Mouse (Mus musculus): Measurements from ENCODE around the gene Shd.

Shd gene

DNA sequence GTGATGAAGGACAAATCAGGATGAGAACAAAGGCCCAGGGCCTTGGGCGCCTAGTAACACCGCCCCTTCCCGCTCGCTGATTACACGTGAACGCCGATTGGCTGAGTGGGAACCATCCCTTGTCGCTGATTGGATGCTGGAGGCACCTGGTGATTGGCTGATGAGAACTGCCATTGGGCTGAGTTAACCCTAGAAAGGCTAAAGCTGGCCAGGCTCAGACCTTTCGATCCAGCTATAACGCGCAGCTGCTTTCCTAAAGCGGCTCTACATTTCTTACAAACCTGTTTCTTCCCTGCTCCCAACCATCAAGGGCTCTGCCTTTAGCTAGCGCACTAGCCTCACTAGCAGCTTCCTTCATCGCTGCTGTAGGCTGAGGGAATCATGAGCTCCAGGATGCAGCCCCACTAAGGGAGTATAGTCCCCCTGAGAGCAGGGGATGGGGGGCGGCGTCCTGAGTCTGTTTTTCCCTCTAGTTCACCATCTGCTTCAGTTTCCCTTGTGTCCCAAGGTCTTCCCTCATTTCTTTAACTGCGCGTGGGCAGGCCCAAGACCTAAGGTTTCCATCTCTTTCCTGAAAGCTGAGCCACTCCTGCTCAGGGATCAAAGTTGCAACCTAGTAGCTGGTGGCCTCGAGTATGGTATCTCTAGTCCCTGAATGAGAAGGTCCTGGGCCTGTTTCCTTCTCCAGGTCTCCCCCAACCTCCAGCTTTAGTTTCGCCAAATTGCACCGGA lies 38.3 kb downstream of the Shd start:
- DNase-seq = peak; percentile 91 to 94

DNA sequence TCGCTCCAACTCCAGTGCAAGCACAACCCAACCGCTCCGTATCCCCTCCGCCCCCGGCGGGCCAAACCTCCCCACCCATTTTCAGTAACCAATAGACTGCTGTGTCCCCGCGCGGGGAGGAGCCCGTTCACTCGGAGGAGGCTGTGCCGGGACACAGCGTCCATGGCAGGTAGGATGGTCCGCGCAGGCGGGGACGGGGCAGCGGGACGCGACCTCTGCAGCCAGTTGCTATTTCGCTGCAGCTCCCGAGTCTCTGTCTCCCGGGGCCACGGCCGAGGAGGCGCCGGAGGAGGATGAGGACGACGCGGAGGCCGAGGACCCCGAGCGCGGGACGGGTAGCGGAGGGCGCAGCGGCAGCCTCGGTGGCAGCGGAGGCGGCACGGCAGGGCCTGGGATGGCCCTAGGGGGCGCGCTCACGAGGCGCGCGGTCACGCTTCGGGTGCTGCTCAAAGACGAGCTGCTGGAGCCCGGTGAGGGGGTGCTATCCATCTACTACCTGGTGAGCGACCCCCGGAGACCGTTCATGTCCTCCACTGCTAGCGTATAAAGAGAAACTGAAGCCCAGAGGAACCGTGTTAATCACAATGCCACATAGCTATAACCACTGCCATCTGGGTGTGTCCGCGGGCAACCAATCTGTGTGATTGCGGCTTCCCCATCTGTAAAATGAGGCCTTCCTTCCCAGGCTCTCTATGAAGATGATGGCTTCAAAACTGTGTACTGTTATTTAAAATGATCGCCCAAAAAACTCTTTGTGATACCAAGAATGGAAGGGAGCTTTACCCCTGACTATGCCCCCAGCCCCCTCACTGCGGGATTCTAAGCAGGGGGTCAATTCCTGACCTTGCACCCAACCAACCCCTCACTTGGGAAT lies 39.1 kb downstream of the Shd start:
- peak; percentile 90 to 95 for DNase-seq

DNA sequence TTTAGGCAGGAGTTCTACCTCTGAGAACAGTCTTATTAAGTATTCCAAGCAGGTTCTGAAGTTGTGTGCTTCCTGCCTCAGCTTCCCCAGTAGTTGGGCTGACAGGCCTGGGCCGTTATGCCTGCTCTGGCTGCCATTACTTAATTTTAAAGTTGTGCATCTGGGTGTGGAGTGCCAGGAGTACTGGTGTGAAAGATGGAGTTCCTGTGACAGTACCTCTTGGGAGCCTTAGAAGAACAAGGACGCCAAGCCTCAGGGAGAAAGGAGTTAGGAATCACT lies 39.6 kb downstream of the Shd start:
- DNase-seq = no peak

DNA sequence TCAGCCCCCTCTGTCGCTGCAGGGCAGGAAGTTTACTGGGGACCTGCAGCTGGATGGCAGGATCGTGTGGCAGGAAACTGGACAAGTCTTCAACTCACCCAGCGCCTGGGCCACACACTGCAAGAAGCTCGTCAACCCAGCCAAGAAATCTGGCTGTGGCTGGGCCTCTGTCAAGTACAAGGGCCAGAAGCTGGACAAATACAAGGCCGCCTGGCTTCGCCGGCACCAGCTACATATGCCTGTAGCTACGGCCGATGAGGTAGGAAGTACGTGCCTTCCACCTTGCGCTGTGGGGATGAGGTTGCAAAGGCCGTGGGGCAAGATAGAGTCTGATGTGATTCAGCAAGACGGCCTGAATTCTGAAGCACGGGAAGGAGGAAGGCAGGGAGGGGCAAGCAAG lies 40.0 kb downstream of the Shd start:
- no peak for DNase-seq

DNA sequence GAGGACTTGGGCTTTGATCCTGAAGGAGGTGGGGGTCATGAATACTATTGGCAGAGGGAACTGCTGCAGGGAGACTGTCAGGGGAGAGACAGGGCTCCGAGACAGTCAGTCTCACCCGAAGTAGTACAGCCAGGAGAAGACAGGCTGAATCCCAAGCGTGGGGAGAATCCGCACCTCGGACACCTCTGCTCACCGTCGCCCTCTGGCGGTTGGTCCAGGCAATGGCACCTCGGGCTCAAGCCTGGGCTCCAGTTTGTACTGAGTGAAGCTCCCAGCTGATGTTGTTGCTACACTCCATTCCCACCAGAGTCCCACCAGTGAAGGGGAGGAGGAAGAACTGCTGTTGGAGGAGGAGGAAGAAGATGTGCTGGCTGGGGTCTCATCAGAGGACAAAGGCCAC lies 40.4 kb downstream of the Shd start:
- peak; percentile 82 to 83 for DNase-seq

DNA sequence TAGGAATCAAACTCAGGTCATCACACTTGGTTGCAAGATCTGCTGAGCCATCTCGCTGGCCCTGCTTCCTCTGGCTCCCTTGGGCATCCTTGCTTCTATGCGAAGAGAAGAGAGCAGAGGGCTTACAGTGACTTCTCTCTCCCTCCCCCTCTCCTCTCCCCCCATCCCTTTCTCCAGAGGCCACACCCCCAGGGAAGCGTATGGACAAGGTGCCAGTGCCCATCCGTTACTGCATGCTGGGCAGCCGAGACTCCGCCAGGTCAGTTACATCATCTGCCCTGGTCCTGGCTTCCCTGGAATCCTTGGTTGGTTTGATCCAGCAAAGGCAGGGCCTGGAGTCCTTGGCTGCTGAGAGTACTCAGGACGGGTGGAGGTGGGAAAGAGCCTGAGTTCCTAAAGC lies 41.2 kb downstream of the Shd start:
- DNase-seq = peak in 1 of 2 experiments; percentile 59

DNA sequence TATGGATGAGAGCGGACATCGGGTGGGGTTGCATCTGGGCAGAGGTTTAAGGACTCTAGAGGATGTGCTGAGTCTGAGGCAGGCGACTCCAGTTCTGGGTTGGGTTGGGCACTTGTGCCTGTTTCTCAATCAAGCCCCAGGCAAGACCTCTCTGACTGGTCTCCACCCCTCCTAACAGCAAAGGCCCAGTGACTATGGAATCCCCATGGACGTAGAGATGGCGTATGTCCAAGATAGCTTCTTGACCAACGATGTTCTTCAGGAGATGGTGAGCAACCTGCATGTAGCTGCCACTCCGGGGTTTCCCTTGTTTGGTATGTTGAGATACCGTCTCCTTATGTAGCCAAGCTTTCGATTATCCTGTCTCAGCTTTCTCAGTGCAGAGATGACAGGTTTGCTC lies 45.0 kb downstream of the Shd start:
- DNase-seq = no peak

DNA sequence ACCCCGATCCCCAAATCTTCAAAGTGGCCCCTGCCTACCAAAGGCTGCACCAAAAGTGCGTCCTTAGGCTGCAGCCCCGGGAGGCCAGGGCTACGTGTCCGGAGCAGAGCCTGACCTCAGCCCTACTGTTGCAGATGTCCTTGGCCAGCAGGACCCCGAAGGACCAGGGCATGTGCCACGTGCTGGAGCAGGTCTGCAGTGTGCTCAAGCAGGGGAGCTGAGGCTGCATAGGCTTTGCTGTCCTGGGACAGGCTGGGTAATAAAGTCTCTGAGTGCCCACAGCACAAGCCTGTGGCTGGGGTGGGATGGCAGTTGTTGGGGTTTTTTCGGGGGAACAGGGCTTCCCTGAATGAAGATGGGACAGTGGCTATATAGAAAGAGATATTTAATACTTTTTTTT lies 46.1 kb downstream of the Shd start:
- DNase-seq = no peak

DNA sequence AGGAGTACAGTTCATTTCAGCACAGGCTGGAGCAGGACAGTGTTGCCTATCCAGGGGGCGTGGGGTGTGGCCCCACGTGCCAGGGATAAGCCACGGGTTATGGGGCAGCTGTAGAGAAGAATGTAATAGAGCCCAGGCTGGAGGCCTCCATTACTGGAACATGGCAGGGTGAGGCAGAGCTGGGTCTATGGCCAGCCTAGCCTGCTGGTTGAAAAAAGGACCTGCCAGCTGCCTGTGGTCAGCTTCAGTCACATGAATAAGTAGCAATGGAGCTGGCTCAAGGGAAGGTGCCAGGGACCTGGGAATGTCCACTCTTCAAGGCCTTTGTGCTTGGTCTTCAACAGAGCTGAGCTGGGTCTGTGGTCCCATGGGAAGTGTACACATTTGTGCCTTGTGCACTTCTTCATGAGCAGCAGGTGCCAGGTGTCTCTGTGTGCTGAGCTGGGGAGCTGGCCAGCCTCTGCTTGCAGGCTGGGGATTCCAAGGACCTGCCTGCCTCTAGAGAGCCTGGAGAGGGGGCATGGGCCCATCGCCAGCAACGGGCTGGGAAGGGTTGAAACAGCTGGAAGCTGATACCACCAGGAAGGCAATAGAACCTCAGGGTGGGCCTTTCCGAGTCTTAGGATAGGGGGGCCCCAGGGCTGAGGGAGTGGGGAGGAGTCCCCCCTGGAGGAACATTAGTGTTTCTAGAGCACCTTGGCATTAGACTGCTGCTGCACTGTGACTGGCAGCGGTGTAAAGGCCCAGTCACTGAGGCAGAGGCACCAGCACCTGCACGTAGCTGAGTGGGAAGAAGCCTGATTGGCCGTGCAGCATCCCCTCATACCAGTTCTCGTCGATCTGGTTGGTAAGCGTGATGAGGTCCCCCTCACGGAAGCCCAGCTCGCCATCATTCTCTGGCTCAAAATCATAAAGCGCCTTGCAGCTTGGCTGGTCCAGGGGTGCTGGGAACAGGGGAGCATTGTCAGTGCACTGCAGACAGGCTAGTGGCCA lies 46.8 kb downstream of the Shd start:
- no peak for DNase-seq

DNA sequence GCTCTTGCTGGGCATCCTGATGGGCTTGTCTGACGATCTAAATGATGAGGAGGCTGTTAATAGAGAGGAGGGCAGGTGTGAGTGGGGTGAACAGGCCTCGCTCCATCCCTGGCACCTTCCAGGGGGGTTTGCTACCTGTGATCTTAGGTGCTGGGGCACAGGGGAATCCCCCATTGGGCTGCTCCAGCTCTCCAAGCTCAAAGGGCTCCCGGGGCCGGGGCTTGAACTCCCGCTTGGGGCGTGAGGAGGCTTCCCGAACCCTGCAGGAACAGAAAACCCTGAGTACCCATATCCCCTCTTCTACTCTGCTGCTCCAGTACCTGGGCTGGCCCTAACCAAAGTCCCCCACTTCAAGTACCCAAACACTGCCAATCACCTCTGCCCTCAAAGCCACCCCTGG lies 47.6 kb downstream of the Shd start:
- no peak for DNase-seq

DNA sequence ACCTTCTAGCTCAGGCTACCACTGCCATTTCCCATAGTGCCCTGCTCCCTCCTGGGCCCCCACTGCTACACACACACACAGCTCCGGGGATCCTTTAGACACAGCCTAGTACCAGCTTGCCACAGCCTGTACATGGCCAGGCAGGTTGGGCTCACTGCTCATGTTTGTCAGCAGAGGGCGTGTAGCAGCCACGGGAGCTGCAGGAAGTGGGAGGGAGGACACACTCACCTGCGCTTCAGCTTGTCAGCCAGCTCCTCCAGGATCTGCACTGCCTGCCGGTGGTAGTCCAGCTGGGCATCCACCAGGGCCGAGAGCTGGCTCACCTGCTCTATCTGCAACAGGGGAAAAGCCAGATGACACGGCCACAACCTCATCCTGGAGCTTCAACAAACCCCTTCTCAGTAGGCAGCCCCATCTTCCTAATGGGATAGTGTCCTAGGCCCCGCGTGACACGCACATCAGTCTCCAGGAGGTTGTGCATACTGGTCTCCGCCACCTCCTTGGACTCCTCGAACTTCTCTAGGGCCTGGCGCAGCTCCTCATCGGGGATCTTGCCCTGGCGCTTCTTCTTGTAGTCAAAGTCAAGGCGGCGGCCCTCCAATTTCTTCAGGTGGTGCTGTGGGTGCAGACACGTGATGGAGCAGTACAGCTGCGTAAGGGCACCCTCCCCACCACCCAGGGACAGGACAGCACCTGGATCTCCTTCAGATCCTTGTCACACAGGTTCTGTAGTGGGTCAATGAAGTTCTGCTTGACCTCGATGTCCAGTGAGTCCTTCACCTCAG lies 48.3 kb downstream of the Shd start:
- DNase-seq = peak; percentile 78 to 84

DNA sequence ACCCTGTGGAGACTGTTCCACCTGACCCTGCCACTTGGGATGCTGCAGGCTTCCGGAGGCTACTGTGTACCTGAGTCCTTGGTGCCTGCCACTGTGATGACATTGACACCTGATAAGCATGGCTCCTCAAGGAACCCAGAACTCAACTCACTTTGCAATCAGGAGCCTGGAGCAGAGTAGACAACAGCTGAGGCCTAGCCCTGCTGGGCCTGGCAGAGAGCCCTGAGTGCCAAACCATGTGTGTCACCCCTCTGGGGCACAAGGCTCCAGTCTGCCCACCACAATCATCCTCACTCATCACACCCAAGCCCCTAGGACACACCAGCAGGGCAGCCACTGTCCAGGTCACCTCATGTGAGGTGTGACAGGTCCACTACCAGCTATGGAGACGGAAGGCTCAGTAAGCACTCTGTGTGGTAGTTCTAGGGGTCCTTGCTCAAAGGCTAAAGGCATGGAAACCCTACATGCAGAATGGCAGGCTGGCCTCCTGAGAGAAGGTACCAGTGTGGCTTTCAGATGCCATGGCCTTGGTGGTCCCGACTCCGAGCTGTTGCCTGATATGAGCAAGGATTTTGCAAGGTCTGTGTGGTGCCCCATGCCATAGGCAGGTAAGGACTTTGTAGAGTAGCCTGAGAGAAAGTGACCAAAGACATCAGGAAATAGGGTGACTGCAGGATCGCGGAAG lies 50.3 kb downstream of the Shd start:
- no peak for DNase-seq

DNA sequence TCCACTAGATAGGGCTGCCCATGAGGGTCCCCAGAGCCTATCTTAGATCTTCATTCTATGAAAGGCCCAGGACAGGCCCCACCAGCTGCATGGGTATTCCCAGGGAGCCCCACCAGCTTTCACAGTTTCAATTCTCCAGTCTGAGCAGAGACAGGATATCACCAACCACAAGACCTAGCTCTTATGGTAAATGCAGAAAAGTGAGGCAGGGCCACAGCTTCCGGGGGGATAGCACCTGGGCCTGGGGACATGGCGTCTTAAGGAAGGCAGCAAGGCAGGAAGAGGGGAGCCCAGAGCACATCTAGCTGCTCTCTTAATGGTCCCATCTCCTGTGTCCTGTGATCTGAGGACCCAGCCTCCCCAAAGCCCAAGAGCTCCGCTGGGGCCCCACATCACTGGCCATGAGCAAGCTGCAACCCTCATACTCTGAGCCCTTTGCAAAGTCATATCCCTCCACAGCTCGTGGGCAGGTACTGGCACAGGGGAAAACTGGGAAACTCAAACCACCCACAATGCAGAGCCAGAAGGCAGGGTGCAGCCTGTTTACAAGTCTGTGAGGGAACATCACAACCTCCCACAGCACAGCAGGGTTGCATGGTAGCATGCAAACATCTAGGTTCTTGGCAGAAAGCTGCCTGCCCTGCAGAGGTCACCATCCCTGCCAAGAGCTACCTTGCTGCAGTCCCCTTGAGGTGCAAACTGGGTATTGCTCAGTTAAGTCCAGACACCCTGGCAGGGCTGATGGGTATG lies 51.1 kb downstream of the Shd start:
- DNase-seq = no peak

DNA sequence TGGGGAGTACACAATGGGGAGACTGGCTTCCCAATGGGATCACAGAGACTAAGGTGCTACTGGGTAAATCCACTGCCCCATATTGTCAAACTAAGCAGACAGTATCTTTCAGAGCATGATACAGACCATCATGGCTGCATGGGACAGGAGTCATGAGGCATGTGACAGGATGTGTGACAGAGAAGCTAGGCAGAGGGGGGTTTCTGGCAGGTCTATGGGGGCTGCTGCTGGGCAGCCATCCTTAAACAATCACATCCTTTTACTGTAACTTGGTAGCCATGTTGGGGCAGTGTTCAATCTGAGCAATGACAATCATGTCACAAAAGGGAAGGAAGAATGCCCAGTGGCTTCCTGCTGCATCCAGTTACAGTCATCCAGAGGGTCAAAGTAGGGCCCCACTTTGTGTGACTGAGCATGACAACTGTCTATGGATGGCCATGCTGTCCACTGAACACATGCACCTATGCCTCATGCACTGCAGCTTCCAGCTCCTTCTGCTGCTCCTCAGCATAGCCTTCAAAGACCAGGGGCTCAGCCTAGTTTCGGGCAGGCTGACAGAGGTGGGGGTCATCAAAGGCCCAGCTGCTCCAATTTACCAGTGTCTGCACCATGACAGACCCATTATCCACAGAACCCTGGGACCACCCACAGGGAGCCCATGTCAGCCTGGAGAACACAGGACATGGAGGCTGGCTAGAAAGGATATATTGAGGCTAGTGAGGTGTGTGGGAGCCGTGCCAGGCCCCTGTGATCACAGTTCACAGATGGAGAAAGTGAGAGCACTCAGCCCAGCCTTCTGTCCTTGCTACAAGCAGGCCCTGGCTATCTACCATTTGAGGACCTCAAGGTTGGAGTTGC lies 52.1 kb downstream of the Shd start:
- peak; percentile 73 to 75 for DNase-seq

DNA sequence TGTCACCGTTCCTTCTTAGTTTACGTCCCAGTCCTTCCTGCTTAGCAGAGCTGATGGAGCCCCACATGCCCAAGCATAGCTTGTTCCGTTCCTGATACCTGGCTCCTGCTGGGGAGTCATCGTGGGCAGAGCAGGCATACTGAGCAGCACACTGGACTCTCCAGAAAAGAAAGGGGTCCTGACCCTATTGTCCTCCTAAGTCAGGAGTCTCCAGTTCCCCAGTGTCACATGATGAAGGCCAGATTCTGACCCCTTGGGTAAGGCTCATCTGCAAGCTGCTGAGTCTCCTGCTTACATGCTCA lies 52.7 kb downstream of the Shd start:
- DNase-seq = no peak

DNA sequence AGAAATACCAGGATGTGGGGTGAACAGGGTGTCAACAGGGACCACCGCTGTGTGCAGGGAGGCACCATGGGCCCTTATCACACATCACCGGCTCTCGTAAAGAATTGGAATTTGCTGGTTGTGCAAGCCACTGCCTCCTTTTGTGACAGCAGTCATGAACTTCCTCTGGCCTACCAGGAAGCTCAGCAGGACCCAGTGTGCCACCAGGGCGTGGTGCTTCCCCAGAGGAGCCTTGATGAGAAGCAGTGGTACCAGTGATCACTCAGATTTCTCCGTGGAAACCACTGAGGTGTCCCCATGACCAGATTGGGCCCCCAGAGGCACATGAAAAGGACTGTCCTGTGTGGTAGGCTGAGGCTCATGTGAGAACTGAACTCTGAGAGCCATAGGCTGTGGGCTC lies 53.1 kb downstream of the Shd start:
- no peak for DNase-seq

DNA sequence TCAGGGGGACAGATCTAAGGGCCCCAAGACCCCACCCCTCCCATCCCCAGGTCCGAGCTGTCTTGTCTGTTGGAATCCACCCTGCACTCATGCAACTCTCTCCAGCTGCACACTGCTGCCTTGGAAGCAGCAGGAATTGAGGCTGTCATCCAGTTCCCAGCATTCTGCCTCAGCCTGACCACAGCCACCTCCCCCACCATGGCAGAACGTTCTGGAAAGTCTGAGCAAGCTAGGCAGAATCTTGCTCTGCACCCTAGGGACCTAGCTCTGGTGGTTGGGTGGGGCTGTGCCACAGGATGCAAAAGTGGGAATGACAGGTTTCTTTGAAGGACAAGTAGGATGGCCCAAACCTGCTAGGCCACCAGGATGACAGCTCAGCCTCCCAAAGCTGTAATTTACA lies 54.2 kb downstream of the Shd start:
- DNase-seq = no peak

DNA sequence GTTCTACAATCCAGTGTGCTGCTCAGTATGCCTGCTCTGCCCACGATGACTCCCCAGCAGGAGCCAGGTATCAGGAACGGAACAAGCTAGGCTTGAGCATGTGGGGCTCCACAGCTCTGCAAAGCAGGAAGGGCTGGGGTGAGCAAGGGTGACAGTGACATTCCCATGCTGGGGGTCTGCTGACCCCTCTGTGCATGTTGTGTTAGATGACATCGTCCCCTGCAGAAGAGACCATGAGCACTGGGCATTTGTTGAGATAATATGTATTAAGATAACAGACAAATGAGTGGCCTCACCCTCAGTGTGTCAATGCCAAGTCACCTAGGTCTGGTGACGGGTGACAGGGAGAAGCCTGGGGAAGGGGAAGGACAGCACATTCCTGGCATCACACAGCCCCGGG lies 54.7 kb downstream of the Shd start:
- DNase-seq = no peak

Data from cerebellum, postnatal 36 days (tissue).